Mouse (Mus musculus): ENCODE measurements around the gene Tlk1. TPM values are rescaled to one million over a fixed set of nuclear protein-coding genes. Genes with fewer than 3 reads are reported as not detected.
"Not testable (repeated sequence)": the region's sequence is repeated elsewhere in the genome, so short reads cannot be mapped to it uniquely, and the experiment has no call there.

The Tlk1 gene
- total RNA-seq, 2 experiments from 2014 or later = 31.2 to 31.9 TPM

- intact Hi-C loops (cut with DNase I) = no loop called here
- no peak for DNase-seq (ENCODE audit: low spot score)
Observed at GRCm38 (mm10) chr2:70835641-70836305, 10.2 kb upstream of the Tlk1 start.

- DNase-seq (ENCODE audit: low spot score) = no peak
- intact Hi-C loops (cut with DNase I) = no loop called here
Observed at GRCm38 (mm10) chr2:70835209-70835608, 9.7 kb upstream of the Tlk1 start.

- intact Hi-C loops (cut with DNase I) = no loop called here
- no peak for DNase-seq (ENCODE audit: low spot score)
Observed at GRCm38 (mm10) chr2:70833261-70833660, 7.7 kb upstream of the Tlk1 start.

- intact Hi-C loops (cut with DNase I) = no loop called here
- DNase-seq (ENCODE audit: low spot score) = no peak
Observed at GRCm38 (mm10) chr2:70831709-70832350, 6.3 kb upstream of the Tlk1 start.

- intact Hi-C loops (cut with DNase I) = no loop called here
- no peak for DNase-seq (ENCODE audit: low spot score)
Observed at GRCm38 (mm10) chr2:70830683-70831082, 5.2 kb upstream of the Tlk1 start.

- DNase-seq (ENCODE audit: low spot score) = no peak
Observed at GRCm38 (mm10) chr2:70829946-70830610, 4.5 kb upstream of the Tlk1 start.

GRCm38 (mm10) chr2:70827780-70828179, 2.3 kb upstream of the Tlk1 start:
- no peak for DNase-seq (ENCODE audit: low spot score)
- intact Hi-C loops (cut with DNase I) = no loop called here

More at GRCm38 (mm10) chr2:70829946-70830610, 4.5 kb upstream of the Tlk1 start:
- intact Hi-C loops (cut with DNase I) = no loop called here

- no peak for DNase-seq (ENCODE audit: low spot score)
- intact Hi-C loops (cut with DNase I) = no loop called here
Observed at GRCm38 (mm10) chr2:70826436-70827230, 1.1 kb upstream of the Tlk1 start.

GRCm38 (mm10) chr2:70824838-70825370, 624 bp downstream of the Tlk1 start:
- no peak for DNase-seq (ENCODE audit: low spot score)
- intact Hi-C loops (cut with DNase I) = loop anchor here (2.0 to 5.0 kb wide), 3 partner anchors 44 to 212 kb away; no protein-coding TSS in a partner anchor

- intact Hi-C loops (cut with DNase I) = loop anchor here (2.0 to 5.0 kb wide), 3 partner anchors 43 to 213 kb away; no protein-coding TSS in a partner anchor
- no peak for DNase-seq (ENCODE audit: low spot score)
Observed at GRCm38 (mm10) chr2:70823926-70824800, 1.4 kb downstream of the Tlk1 start.

GRCm38 (mm10) chr2:70823434-70823833, 2.1 kb downstream of the Tlk1 start:
- intact Hi-C loops (cut with DNase I) = loop anchor here (5.0 kb wide), 2 partner anchors 121 to 214 kb away; no protein-coding TSS in a partner anchor
- no peak for DNase-seq (ENCODE audit: low spot score)

GRCm38 (mm10) chr2:70816939-70817338, 8.6 kb downstream of the Tlk1 start:
- intact Hi-C loops (cut with DNase I) = no loop called here
- DNase-seq (ENCODE audit: low spot score) = no peak

- no peak for DNase-seq (ENCODE audit: low spot score)
- intact Hi-C loops (cut with DNase I) = no loop called here
Observed at GRCm38 (mm10) chr2:70816016-70816415, 9.5 kb downstream of the Tlk1 start.

- DNase-seq (ENCODE audit: low spot score) = no peak
- intact Hi-C loops (cut with DNase I) = no loop called here
Observed at GRCm38 (mm10) chr2:70813608-70814007, 11.9 kb downstream of the Tlk1 start.

- intact Hi-C loops (cut with DNase I) = no loop called here
Observed at GRCm38 (mm10) chr2:70811476-70811875, 14.1 kb downstream of the Tlk1 start.

GRCm38 (mm10) chr2:70809921-70810320, 15.6 kb downstream of the Tlk1 start:
- intact Hi-C loops (cut with DNase I) = no loop called here
- DNase-seq (ENCODE audit: low spot score) = no peak

More at GRCm38 (mm10) chr2:70811476-70811875, 14.1 kb downstream of the Tlk1 start:
- no peak for DNase-seq (ENCODE audit: low spot score)

- intact Hi-C loops (cut with DNase I) = no loop called here
- DNase-seq (ENCODE audit: low spot score) = no peak
Observed at GRCm38 (mm10) chr2:70808681-70809080, 16.8 kb downstream of the Tlk1 start.

GRCm38 (mm10) chr2:70807678-70808077, 17.9 kb downstream of the Tlk1 start:
- DNase-seq (ENCODE audit: low spot score); intact Hi-C loops (cut with DNase I): not testable (repeated sequence)

- no peak for DNase-seq (ENCODE audit: low spot score)
- intact Hi-C loops (cut with DNase I) = no loop called here
Observed at GRCm38 (mm10) chr2:70806020-70806419, 19.5 kb downstream of the Tlk1 start.
